22 mouse cellular contexts compared by ENCODE assay signal in genomic region chr10:92347960-92348675, GRCm38 (mm10).
DNase-seq lines count a peak whose midpoint lies in the region; ATAC-seq and TF ChIP-seq lines count a peak whose summit lies in the region.
"Had no signal": no experiment of that assay in that cellular context is flagged by ENCODE, and none has a peak within 500 bp of the region (broad histone marks: within the 10 kb centered on the region; RNA-seq: fewer than 3 reads in every experiment).

No protein-coding gene starts in this region.

- no peaks in the 10 kb centered on the region for H3K27me3 ChIP-seq in hindbrain, embryonic 10.5 days (ENCODE audit: insufficient read depth, poor library complexity, severe bottlenecking)
- H3K27me3 ChIP-seq in hindbrain, embryonic 13.5 days: no peaks in the 10 kb centered on the region
- no peaks in the 10 kb centered on the region for H3K27me3 ChIP-seq in midbrain, embryonic 11.5 days (ENCODE audit: control insufficient read depth, insufficient read depth, low read length)
- H3K27me3 ChIP-seq in midbrain, postnatal 0 days (ENCODE audit: insufficient read depth, low read length): no peaks in the 10 kb centered on the region
- peaks cover 3% of the 10 kb centered on the region; the same call in 1 of the 2 replicates for H3K27me3 ChIP-seq in forebrain, embryonic 13.5 days
- no peaks in the 10 kb centered on the region; the same call in 1 of the 2 replicates for H3K27me3 ChIP-seq in forebrain, postnatal 0 days (ENCODE audit: insufficient read depth, low read length)
- H3K27me3 ChIP-seq: CH12.LX; embryonic facial prominence, embryonic 15.5 days; hindbrain, embryonic 15.5 days; Patski had no signal

- no peak for DNase-seq in hindbrain, embryonic 10.5 days (ENCODE audit: low spot score)
- peak; percentile 75 for DNase-seq in midbrain, embryonic 11.5 days (ENCODE audit: low spot score, missing footprints)
- no peak for DNase-seq in midbrain, postnatal 0 days (ENCODE audit: low spot score)
- no peak for DNase-seq in forebrain, postnatal 0 days
- no peak for DNase-seq in cerebellum, adult 8-10 months
- no peak for DNase-seq in B cell, adult 2 months
- DNase-seq: adrenal gland, postnatal 14 days; cerebellum, adult 18-20 months; cerebellum, postnatal 10 days; gastrocnemius, adult 2 months; gastrocnemius, postnatal 25 days; heart, postnatal 14 days had no signal

- H3K4me2 ChIP-seq in hindbrain, embryonic 13.5 days: no peak overlapping the region
- no peak overlapping the region for H3K4me2 ChIP-seq in midbrain, embryonic 11.5 days
- no peak overlapping the region for H3K4me2 ChIP-seq in midbrain, postnatal 0 days (ENCODE audit: low read depth, low read length, poor library complexity, severe bottlenecking)
- H3K4me2 ChIP-seq in forebrain, embryonic 13.5 days: no peak overlapping the region
- H3K4me2 ChIP-seq in forebrain, postnatal 0 days (ENCODE audit: low read depth): no peak overlapping the region
- H3K4me2 ChIP-seq: embryonic facial prominence, embryonic 15.5 days; hindbrain, embryonic 15.5 days had no signal

- TF ChIP-seq CTCF in midbrain, postnatal 0 days (IDR thresholded peaks at IDR 0.05): no peak
- TF ChIP-seq CTCF in forebrain, postnatal 0 days (IDR thresholded peaks at IDR 0.05; ENCODE audit: low read depth): no peak

- no peak overlapping the region for H3K4me3 ChIP-seq in hindbrain, embryonic 10.5 days
- no peak overlapping the region for H3K4me3 ChIP-seq in hindbrain, embryonic 13.5 days
- no peak overlapping the region for H3K4me3 ChIP-seq in midbrain, embryonic 11.5 days (ENCODE audit: low read depth, low read length)
- H3K4me3 ChIP-seq in midbrain, postnatal 0 days (ENCODE audit: low read depth, low read length): no peak overlapping the region
- no peak overlapping the region for H3K4me3 ChIP-seq in forebrain, embryonic 13.5 days
- H3K4me3 ChIP-seq in forebrain, postnatal 0 days (ENCODE audit: low read depth, low read length): no peak overlapping the region
- H3K4me3 ChIP-seq: embryonic facial prominence, embryonic 15.5 days; erythroblast, embryonic 14.5 days; gastrocnemius, adult 2 months; heart, embryonic 10.5 days; hindbrain, embryonic 15.5 days had no signal

- no peaks in the 10 kb centered on the region for H3K9me3 ChIP-seq in hindbrain, embryonic 10.5 days
- H3K9me3 ChIP-seq in hindbrain, embryonic 13.5 days: no peaks in the 10 kb centered on the region
- no peaks in the 10 kb centered on the region for H3K9me3 ChIP-seq in midbrain, embryonic 11.5 days (ENCODE audit: control insufficient read depth, low read length)
- H3K9me3 ChIP-seq in midbrain, postnatal 0 days (ENCODE audit: low read length): no peaks in the 10 kb centered on the region
- no peaks in the 10 kb centered on the region for H3K9me3 ChIP-seq in forebrain, embryonic 13.5 days (replicated peaks)
- no peaks in the 10 kb centered on the region for H3K9me3 ChIP-seq in forebrain, postnatal 0 days (ENCODE audit: low read length)
- H3K9me3 ChIP-seq: embryonic facial prominence, embryonic 15.5 days; heart, embryonic 10.5 days; hindbrain, embryonic 15.5 days had no signal

- no peaks in the 10 kb centered on the region for H3K36me3 ChIP-seq in hindbrain, embryonic 10.5 days
- H3K36me3 ChIP-seq in hindbrain, embryonic 13.5 days: no peaks in the 10 kb centered on the region
- no peaks in the 10 kb centered on the region for H3K36me3 ChIP-seq in midbrain, embryonic 11.5 days (ENCODE audit: control insufficient read depth, insufficient read depth, low read length)
- H3K36me3 ChIP-seq in midbrain, postnatal 0 days (ENCODE audit: insufficient read depth, low read length): no peaks in the 10 kb centered on the region
- no peaks in the 10 kb centered on the region for H3K36me3 ChIP-seq in forebrain, embryonic 13.5 days (ENCODE audit: poor library complexity, severe bottlenecking)
- H3K36me3 ChIP-seq in forebrain, postnatal 0 days (ENCODE audit: insufficient read depth): no peaks in the 10 kb centered on the region
- H3K36me3 ChIP-seq: embryonic facial prominence, embryonic 15.5 days; heart, embryonic 10.5 days; hindbrain, embryonic 15.5 days had no signal

- H3K4me1 ChIP-seq in hindbrain, embryonic 10.5 days (replicated peaks): peaks cover 17% of the 10 kb centered on the region
- peaks cover 12% of the 10 kb centered on the region for H3K4me1 ChIP-seq in hindbrain, embryonic 13.5 days (replicated peaks)
- no peaks in the 10 kb centered on the region; the same call in 1 of the 2 replicates for H3K4me1 ChIP-seq in midbrain, embryonic 11.5 days (ENCODE audit: control insufficient read depth, insufficient read depth, low read length)
- H3K4me1 ChIP-seq in midbrain, postnatal 0 days (ENCODE audit: insufficient read depth, low read length): no peaks in the 10 kb centered on the region
- peaks cover 19% of the 10 kb centered on the region for H3K4me1 ChIP-seq in forebrain, embryonic 13.5 days
- H3K4me1 ChIP-seq in forebrain, postnatal 0 days (ENCODE audit: insufficient read depth): no peaks in the 10 kb centered on the region; the same call in 1 of the 2 replicates
- H3K4me1 ChIP-seq: embryonic facial prominence, embryonic 15.5 days; heart, embryonic 10.5 days had no signal

- H3K27ac ChIP-seq in hindbrain, embryonic 10.5 days: peak overlapping the region; percentile 46
- H3K27ac ChIP-seq in hindbrain, embryonic 13.5 days: no peak overlapping the region
- H3K27ac ChIP-seq in midbrain, embryonic 11.5 days (ENCODE audit: low read depth, low read length): no peak overlapping the region
- H3K27ac ChIP-seq in midbrain, postnatal 0 days (ENCODE audit: low read depth, low read length): no peak overlapping the region
- no peak overlapping the region for H3K27ac ChIP-seq in forebrain, embryonic 13.5 days
- no peak overlapping the region for H3K27ac ChIP-seq in forebrain, postnatal 0 days (ENCODE audit: low read depth, low read length)
- H3K27ac ChIP-seq: embryonic facial prominence, embryonic 15.5 days; gastrocnemius, adult 2 months; heart, embryonic 10.5 days; hindbrain, embryonic 15.5 days had no signal

- WGBS in hindbrain, embryonic 10.5 days: 69% methylated on average over 10 of the region's 10 CpGs
- 47% methylated on average over 10 of the region's 10 CpGs for WGBS in hindbrain, embryonic 13.5 days
- whole genome bisulfite sequencing in midbrain, embryonic 11.5 days: 69% methylated on average over 10 of the region's 10 CpGs
- 53% methylated on average over 10 of the region's 10 CpGs for WGBS in midbrain, postnatal 0 days
- WGBS in forebrain, embryonic 13.5 days: 20% methylated on average over 10 of the region's 10 CpGs
- WGBS in forebrain, postnatal 0 days: 18% methylated on average over 10 of the region's 10 CpGs

- no peak for ATAC-seq in hindbrain, embryonic 13.5 days (ENCODE audit: low FRiP score)
- no peak for ATAC-seq in midbrain, embryonic 11.5 days (ENCODE audit: low FRiP score)
- no peak for ATAC-seq in midbrain, postnatal 0 days (ENCODE audit: low FRiP score)
- peak; percentile 84 for ATAC-seq in forebrain, embryonic 13.5 days
- peak; percentile 70; the same call in 1 of the 2 replicates for ATAC-seq in forebrain, postnatal 0 days
- ATAC-seq: activated CD4-positive, CD25-positive, alpha-beta regulatory T cell, adult 4 months; intestine, embryonic 16.5 days; Patski had no signal

- no peak overlapping the region for H3K9ac ChIP-seq in hindbrain, embryonic 13.5 days
- no peak overlapping the region for H3K9ac ChIP-seq in midbrain, embryonic 11.5 days (ENCODE audit: low read length)
- H3K9ac ChIP-seq in midbrain, postnatal 0 days (replicated peaks; ENCODE audit: low read length, poor library complexity, severe bottlenecking): no peak overlapping the region
- H3K9ac ChIP-seq in forebrain, embryonic 13.5 days: no peak overlapping the region
- no peak overlapping the region for H3K9ac ChIP-seq in forebrain, postnatal 0 days
- H3K9ac ChIP-seq: embryonic facial prominence, embryonic 15.5 days; hindbrain, embryonic 15.5 days had no signal

Comparison
In these comparisons a context has a peak if more than half of its experiments do, and no peak if none do; other contexts are left out.
1. ATAC-seq: peak in forebrain, embryonic 13.5 days (single experiment) and forebrain, postnatal 0 days (single experiment); none in hindbrain, embryonic 13.5 days (single experiment), midbrain, embryonic 11.5 days (single experiment) and midbrain, postnatal 0 days (single experiment).